23 mouse cellular contexts compared by ENCODE assay signal in the genomic region with DNA sequence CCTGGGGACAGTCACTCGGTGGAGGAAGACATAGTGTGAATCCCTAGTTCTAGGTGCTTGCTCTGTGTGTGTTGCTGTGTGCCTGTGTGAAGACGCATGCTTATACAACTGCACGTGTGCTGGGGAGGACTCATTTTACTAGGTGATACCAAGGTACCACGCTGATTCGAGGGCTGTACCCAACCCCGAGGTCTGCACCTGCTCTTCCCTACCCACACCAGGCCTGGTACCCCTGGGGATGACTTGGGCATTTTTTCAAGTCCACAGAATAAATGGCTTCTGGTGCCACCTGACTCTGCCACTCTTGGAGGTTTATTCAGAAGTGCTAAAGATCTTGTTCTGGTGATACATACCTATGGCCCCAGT. TPM values are rescaled to one million over a fixed set of nuclear protein-coding genes. Genes with fewer than 3 reads are reported as not detected.
DNase-seq lines count a peak whose midpoint lies in the region; ATAC-seq and TF ChIP-seq lines count a peak whose summit lies in the region.
"Had no signal": no experiment of that assay in that cellular context is flagged by ENCODE, and none has a peak within 500 bp of the region (broad histone marks: within the 10 kb centered on the region; RNA-seq: fewer than 3 reads in every experiment).

No protein-coding gene starts in this region.

- 74% methylated on average over 6 of the region's 6 CpGs for WGBS in hindbrain, postnatal 0 days

- peaks cover 61% of the 10 kb centered on the region for H3K27me3 ChIP-seq in megakaryocyte, embryonic 14.5 days (replicated peaks)
- H3K27me3 ChIP-seq in hindbrain, postnatal 0 days (ENCODE audit: insufficient read depth, low read length) = no peaks in the 10 kb centered on the region
- H3K27me3 ChIP-seq: embryonic facial prominence, embryonic 15.5 days; heart, embryonic 12.5 days; liver, embryonic 13.5 days had no signal

- H3K4me3 ChIP-seq in gastrocnemius, adult 2 months = no peak overlapping the region
- peak overlapping the region; percentile 62 for H3K4me3 ChIP-seq in megakaryocyte, embryonic 14.5 days (replicated peaks)
- H3K4me3 ChIP-seq in hindbrain, postnatal 0 days (ENCODE audit: low read length) = no peak overlapping the region
- H3K4me3 ChIP-seq: embryonic facial prominence, embryonic 15.5 days; heart, embryonic 12.5 days; liver, embryonic 13.5 days had no signal

- H3K27ac ChIP-seq in gastrocnemius, adult 2 months = peak overlapping the region; percentile 71
- peak overlapping the region; percentile 46; the same call in 1 of the 2 replicates for H3K27ac ChIP-seq in hindbrain, postnatal 0 days
- H3K27ac ChIP-seq: embryonic facial prominence, embryonic 15.5 days; liver, embryonic 13.5 days had no signal

- H3K4me1 ChIP-seq in megakaryocyte, embryonic 14.5 days = peaks cover 11% of the 10 kb centered on the region
- peaks cover 13% of the 10 kb centered on the region; the same call in 1 of the 2 replicates for H3K4me1 ChIP-seq in hindbrain, postnatal 0 days (ENCODE audit: insufficient read depth, low read length)
- H3K4me1 ChIP-seq: liver, embryonic 13.5 days had no signal

- intact Hi-C loops in gastrocnemius, adult 2 months (cut with DNase I) = loop anchor here (2.0 kb wide), 1 partner anchor 30 kb away; no protein-coding TSS in a partner anchor

- no peak for DNase-seq in gastrocnemius, adult 2 months
- DNase-seq in gastrocnemius, adult 18-20 months (ENCODE audit: low spot score) = no peak
- DNase-seq in hindbrain, postnatal 0 days (ENCODE audit: low spot score) = no peak
- DNase-seq in ovary, postnatal 10 days (ENCODE audit: low spot score) = no peak
- DNase-seq: adrenal gland, adult 8-10 months; cerebellum, adult 18-20 months; gastrocnemius, postnatal 10 days; heart, adult 11 months; heart, postnatal 10 days; kidney, postnatal 25 days; liver, embryonic 13.5 days; lung, adult 2 months; thymus, adult 2 months; thymus, postnatal 4 days had no signal

- no peak overlapping the region for H3K9ac ChIP-seq in hindbrain, postnatal 0 days (replicated peaks; ENCODE audit: low read length)
- H3K9ac ChIP-seq: embryonic facial prominence, embryonic 15.5 days; heart, embryonic 12.5 days; liver, embryonic 13.5 days had no signal

- no peaks in the 10 kb centered on the region for H3K36me3 ChIP-seq in megakaryocyte, embryonic 14.5 days (replicated peaks; ENCODE audit: low read length)
- H3K36me3 ChIP-seq in hindbrain, postnatal 0 days (ENCODE audit: insufficient read depth, low read length) = no peaks in the 10 kb centered on the region
- H3K36me3 ChIP-seq: heart, embryonic 12.5 days; liver, embryonic 13.5 days had no signal

- no peak overlapping the region for H3K4me2 ChIP-seq in hindbrain, postnatal 0 days (ENCODE audit: low read depth, low read length)
- H3K4me2 ChIP-seq: embryonic facial prominence, embryonic 15.5 days; heart, embryonic 12.5 days; liver, embryonic 13.5 days had no signal

- ATAC-seq in megakaryocyte, adult 5-6 weeks (ENCODE audit: poor library complexity, severe bottlenecking) = no peak
- ATAC-seq in hindbrain, postnatal 0 days = no peak
- ATAC-seq in neutrophil, adult 5-6 weeks (ENCODE audit: extremely low read depth, insufficient number of reproducible peaks, low FRiP score, poor library complexity, severe bottlenecking) = 0 out of 2 replicates have a peak, but pooled peaks have one; percentile 14
- ATAC-seq: intestine, postnatal 0 days had no signal

- no peak for TF ChIP-seq CTCF in gastrocnemius, adult 2 months (IDR thresholded peaks at IDR 0.05)
- no peak for TF ChIP-seq CTCF in hindbrain, postnatal 0 days (IDR thresholded peaks at IDR 0.05; ENCODE audit: low read depth)

- 0 out of 2 replicates have a peak, but pooled peaks cover 4% of the 10 kb centered on the region for H3K9me3 ChIP-seq in megakaryocyte, embryonic 14.5 days
- no peaks in the 10 kb centered on the region for H3K9me3 ChIP-seq in hindbrain, postnatal 0 days (ENCODE audit: low read length)
- H3K9me3 ChIP-seq: embryonic facial prominence, embryonic 15.5 days; heart, embryonic 12.5 days; liver, embryonic 13.5 days had no signal

RNA-seq across cellular contexts. Expression of a gene that starts 24.2 kb away (rescaled TPM):
- under 1 TPM; 0.08 to 0.14 TPM for total RNA-seq in gastrocnemius, adult 2 months (2021)
- total RNA-seq in gastrocnemius, adult 18-20 months (2021) = under 1 TPM; 0.07 to 0.12 TPM
- polyA plus RNA-seq in megakaryocyte, embryonic 14.5 days (2012; ENCODE audit: insufficient read depth, low replicate concordance) = 7.0 TPM in 1 of 2 replicates, not detected in the other
- total RNA-seq in megakaryocyte, adult 5-6 weeks (2015) = not detected in 2 replicates
- total RNA-seq in megakaryocyte, adult 5-6 weeks (2017) = not detected in 2 replicates
- total RNA-seq in hindbrain, postnatal 0 days (2014; rRNA removed) = 5.1 and 5.8 TPM in 2 replicates
- 3.1 and 3.2 TPM in 2 replicates for polyA plus RNA-seq in hindbrain, postnatal 0 days (2015; fragmentation: Nextera tagmentation; extraction: Ambion mirVana)
- 0.35 and 0.61 TPM in 2 replicates for total RNA-seq in neutrophil, adult 5-6 weeks (2017)
- total RNA-seq: common myeloid progenitor, adult 5-6 weeks; megakaryocyte-erythroid progenitor cell, adult 5-6 weeks had no signal
- polyA plus RNA-seq: activated CD4-positive, CD25-positive, alpha-beta regulatory T cell, adult 4 months; liver, embryonic 13.5 days had no signal

RNA-seq across cellular contexts. Expression of a gene that starts 27.7 kb away (rescaled TPM):
- total RNA-seq in gastrocnemius, adult 2 months (2021) = 10 to 100 TPM; 15.7 to 17.4 TPM
- 10 to 100 TPM; 15.6 to 16.7 TPM for total RNA-seq in gastrocnemius, adult 18-20 months (2021)
- 2.7 and 5.8 TPM in 2 replicates for polyA plus RNA-seq in megakaryocyte, embryonic 14.5 days (2012; ENCODE audit: insufficient read depth, low replicate concordance)
- total RNA-seq in megakaryocyte, adult 5-6 weeks (2015) = 0.27 and 0.40 TPM in 2 replicates
- 0.73 and 0.88 TPM in 2 replicates for total RNA-seq in megakaryocyte, adult 5-6 weeks (2017)
- 75.8 and 80.4 TPM in 2 replicates for total RNA-seq in hindbrain, postnatal 0 days (2014; rRNA removed)
- polyA plus RNA-seq in hindbrain, postnatal 0 days (2015; fragmentation: Nextera tagmentation; extraction: Ambion mirVana) = 38.6 and 40.3 TPM in 2 replicates
- total RNA-seq in neutrophil, adult 5-6 weeks (2017) = 2.2 and 3.5 TPM in 2 replicates

RNA-seq across cellular contexts. Expression of a gene that starts 34.7 kb away (rescaled TPM):
- 100 to 1,000 TPM; 544 to 670 TPM for total RNA-seq in gastrocnemius, adult 2 months (2021)
- 100 to 1,000 TPM; 619 to 713 TPM for total RNA-seq in gastrocnemius, adult 18-20 months (2021)
- 64.8 and 417 TPM in 2 replicates for polyA plus RNA-seq in megakaryocyte, embryonic 14.5 days (2012; ENCODE audit: insufficient read depth, low replicate concordance)
- total RNA-seq in megakaryocyte, adult 5-6 weeks (2015) = 716 and 867 TPM in 2 replicates
- 2,870 and 3,242 TPM in 2 replicates for total RNA-seq in megakaryocyte, adult 5-6 weeks (2017)
- total RNA-seq in hindbrain, postnatal 0 days (2014; rRNA removed) = 577 and 578 TPM in 2 replicates
- polyA plus RNA-seq in hindbrain, postnatal 0 days (2015; fragmentation: Nextera tagmentation; extraction: Ambion mirVana) = 954 and 958 TPM in 2 replicates
- total RNA-seq in neutrophil, adult 5-6 weeks (2017) = 671 and 750 TPM in 2 replicates
